Mouse (Mus musculus) lung, embryonic 14.5 days (tissue): Measurements from ENCODE around the gene Tmem235. TPM values are rescaled to one million over a fixed set of nuclear protein-coding genes. Genes with fewer than 3 reads are reported as not detected.
"Not testable (repeated sequence)": the region's sequence is repeated elsewhere in the genome, so short reads cannot be mapped to it uniquely, and the experiment has no call there.

Experiments
- ATAC-seq: fragments of 200-750 bp; cut with Nextera tagmentation; 2 replicates; pipeline ENCODE4 v1.8.0; 2017; ENCODE audit warnings: mild to moderate bottlenecking, moderate TSS enrichment, moderate library complexity; ENCODE audit not compliant: insufficient read depth
- DNase-seq: peaks from one replicate; pipeline ENCODE4 v3.0.0-alpha.2; 2015
- H3K27ac ChIP-seq: fragments of 300-500 bp; sonication (generic); 2 replicates; pipeline ENCODE4 v1.5.1; 2014; ENCODE audit warnings: low read depth, mild to moderate bottlenecking, moderate library complexity
- H3K27me3 ChIP-seq: fragments of 300-500 bp; sonication (generic); 2 replicates; pipeline ENCODE4 v1.6.1; 2014; ENCODE audit warnings: low read length, control low read depth; ENCODE audit not compliant: insufficient read depth
- H3K36me3 ChIP-seq: fragments of 300-500 bp; sonication (generic); 2 replicates; pipeline ENCODE4 v1.6.1; 2014; ENCODE audit warnings: control low read depth; ENCODE audit not compliant: insufficient read depth
- H3K4me1 ChIP-seq: fragments of 300-500 bp; sonication (generic); 2 replicates; pipeline ENCODE4 v1.6.1; 2014; ENCODE audit warnings: antibody characterized with exemption, control low read depth; ENCODE audit not compliant: insufficient read depth
- H3K4me2 ChIP-seq: fragments of 300-500 bp; sonication (generic); 2 replicates; pipeline ENCODE4 v1.6.1; 2014; ENCODE audit warnings: mild to moderate bottlenecking
- H3K4me3 ChIP-seq: fragments of 300-500 bp; sonication (generic); 2 replicates; pipeline ENCODE4 v1.5.1; 2014; ENCODE audit warnings: low read depth, low read length
- H3K9ac ChIP-seq: fragments of 300-500 bp; sonication (generic); 2 replicates; pipeline ENCODE4 v1.6.1; 2014
- H3K9me3 ChIP-seq: fragments of 300-500 bp; sonication (generic); 2 replicates; pipeline ENCODE4 v1.6.1; 2016; ENCODE audit warnings: low read depth, low read length, control low read depth
- CTCF ChIP-seq: IDR thresholded peaks from 2 replicates; pipeline ENCODE4 v1.5.1; 2016; ENCODE audit warnings: antibody characterized with exemption, low read depth
- WGBS: fragments of 180-500 bp; shearing (Covaris S2); extraction: QIAGEN DNeasy Blood & Tissue Kit; methylation state at CpG from one replicate; pipeline ENCODE4 v1.1.7; 2014; 5-methylcytosine and 5-hydroxymethylcytosine counted together
- polyA plus RNA-seq: library from polyadenylated mRNA; unstranded; fragments of >200 nt; fragmentation: Nextera tagmentation; extraction: Ambion mirVana; gene quantifications from 2 replicates; pipeline ENCODE4 v1.2.1, GENCODE M21; 2014

Gene Tmem235
- polyA plus RNA-seq, 1 experiment from 2014 or later: not detected

DNA sequence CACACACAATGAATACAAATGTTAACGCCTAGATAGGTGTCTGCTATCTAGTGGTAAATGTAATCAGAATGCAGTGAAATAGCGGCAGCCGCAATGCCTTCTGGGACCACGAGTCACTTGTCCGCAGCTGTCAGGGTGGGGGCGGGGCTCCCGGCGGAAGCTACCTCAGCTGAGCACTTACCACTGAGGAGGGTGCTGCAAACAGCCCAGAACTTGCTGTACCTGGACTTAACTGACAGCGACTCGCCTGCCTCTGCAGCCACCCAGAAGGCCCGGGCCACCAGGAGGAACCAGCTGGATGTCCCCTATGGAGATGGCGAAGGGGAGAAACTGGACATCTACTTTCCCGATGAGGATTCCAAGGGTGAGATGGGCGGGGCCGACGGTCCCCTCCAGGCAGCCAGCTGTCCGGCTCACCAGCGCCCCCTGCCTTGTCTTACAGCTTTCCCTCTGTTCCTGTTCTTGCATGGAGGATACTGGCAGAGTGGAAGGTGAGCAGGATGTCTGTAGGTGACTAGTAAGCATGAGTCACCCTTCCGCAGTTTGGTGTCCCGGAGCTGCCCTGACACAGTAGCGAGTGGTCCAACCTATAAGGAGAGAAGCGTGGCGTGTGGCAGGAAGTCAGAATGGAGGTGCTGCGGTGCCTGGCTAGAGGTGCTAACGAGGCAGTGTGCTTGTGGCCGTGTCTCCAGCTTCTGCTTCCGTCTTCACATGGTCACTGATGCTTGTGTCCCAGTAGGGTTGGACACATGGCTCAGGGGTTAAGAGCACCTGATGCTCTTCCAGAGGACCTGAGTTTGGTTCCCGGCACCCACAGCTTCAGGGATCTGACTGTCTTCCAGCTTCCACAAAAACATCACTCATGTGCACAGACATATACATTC is 28.2 kb upstream of the Tmem235 start:
- H3K4me3 ChIP-seq: peak overlapping the region; percentile 19
- WGBS: 20% methylated on average over 28 of the region's 28 CpGs
- ATAC-seq (no peak), DNase-seq (peak; percentile 84)
- H3K27me3 ChIP-seq: no peaks in the 10 kb centered on the region
- no peak overlapping the region for H3K9ac ChIP-seq
- peaks cover 30% of the 10 kb centered on the region for H3K4me1 ChIP-seq
- no peak overlapping the region for H3K27ac ChIP-seq
- H3K36me3 ChIP-seq: no peaks in the 10 kb centered on the region
- H3K4me2 ChIP-seq: peak overlapping the region; percentile 54
- no peaks in the 10 kb centered on the region for H3K9me3 ChIP-seq
- peak; percentile 77 for TF ChIP-seq CTCF

- not testable (repeated sequence) for H3K4me2 ChIP-seq, ATAC-seq, H3K9ac ChIP-seq, H3K27me3 ChIP-seq, H3K9me3 ChIP-seq, H3K36me3 ChIP-seq, DNase-seq, H3K27ac ChIP-seq, H3K4me3 ChIP-seq
- 86% methylated on average over 4 of the region's 6 CpGs for WGBS
- H3K4me1 ChIP-seq: peaks cover 20% of the 10 kb centered on the region
Measured at GRCm38 (mm10) chr11:117833509-117833908, 27.0 kb upstream of the Tmem235 start.

- no peak overlapping the region for H3K27ac ChIP-seq
- 84% methylated on average over 8 of the region's 8 CpGs for WGBS
- no peak for DNase-seq
Measured at GRCm38 (mm10) chr11:117834086-117834485, 26.5 kb upstream of the Tmem235 start.

DNA sequence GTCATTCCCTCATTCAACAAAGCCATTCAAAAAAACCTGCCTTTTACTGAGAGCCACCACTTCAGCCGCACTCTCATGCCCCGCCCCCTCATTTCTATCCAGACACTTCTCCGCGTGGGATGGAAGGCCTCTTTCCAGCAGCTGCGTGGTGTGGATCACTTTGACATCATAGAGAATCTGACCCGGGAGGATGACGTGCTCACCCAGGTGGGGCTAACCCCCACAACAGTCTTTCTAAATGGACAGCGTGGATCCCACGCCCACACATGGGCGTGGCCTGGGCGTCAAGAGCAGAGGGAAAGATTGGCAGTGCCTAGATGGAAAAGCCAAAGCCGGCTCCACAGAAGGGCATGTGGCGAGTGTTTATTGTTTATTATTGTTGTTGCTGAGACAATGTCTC is 24.2 kb upstream of the Tmem235 start:
- H3K9me3 ChIP-seq: no peaks in the 10 kb centered on the region
- DNase-seq (peak; percentile 74), ATAC-seq (no peak)
- no peak overlapping the region for H3K27ac ChIP-seq
- WGBS: 20% methylated on average over 13 of the region's 13 CpGs
- 0 out of 2 replicates have a peak, but pooled peaks cover 2% of the 10 kb centered on the region for H3K4me1 ChIP-seq
- H3K4me2 ChIP-seq: peak overlapping the region; percentile 53
- no peak overlapping the region for H3K9ac ChIP-seq
- no peaks in the 10 kb centered on the region for H3K27me3 ChIP-seq
- no peak for TF ChIP-seq CTCF
- no peaks in the 10 kb centered on the region for H3K36me3 ChIP-seq
- H3K4me3 ChIP-seq: peak overlapping the region; percentile 18; the same call in 1 of the 2 replicates

More at GRCm38 (mm10) chr11:117834086-117834485, 26.5 kb upstream of the Tmem235 start:
- no peak for ATAC-seq
- Histone ChIP-seq H3K9me3 (no peaks in the 10 kb centered on the region), H3K4me1 (peaks cover 15% of the 10 kb centered on the region), H3K36me3 (no peaks in the 10 kb centered on the region), H3K27me3 (no peaks in the 10 kb centered on the region), H3K9ac (no peak overlapping the region), H3K4me3 (no peak overlapping the region), H3K4me2 (no peak overlapping the region)
- no peak for TF ChIP-seq CTCF

DNA sequence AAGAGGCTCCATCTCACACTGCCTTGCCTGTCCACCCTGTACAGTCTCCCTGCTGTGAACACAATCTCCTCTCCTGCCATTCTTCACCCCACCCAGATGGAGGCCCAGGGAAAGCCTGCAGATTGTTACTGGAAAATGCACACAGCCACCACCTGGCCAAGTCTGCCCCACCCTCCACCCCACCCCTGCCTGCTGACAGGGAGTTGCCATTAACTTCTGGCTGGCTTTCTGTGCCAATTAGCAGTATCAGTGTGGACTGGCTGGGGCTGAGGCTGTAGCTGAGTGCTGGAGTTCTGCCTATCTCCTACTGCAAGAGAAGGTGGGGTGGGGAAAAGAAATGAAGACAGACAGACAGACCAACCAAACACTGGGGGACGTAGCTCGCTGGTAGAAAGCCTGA is 22.0 kb upstream of the Tmem235 start:
- no peak for TF ChIP-seq CTCF
- no peak overlapping the region for H3K4me2 ChIP-seq
- no peak overlapping the region for H3K4me3 ChIP-seq
- no peaks in the 10 kb centered on the region for H3K9me3 ChIP-seq
- peak; percentile 33; the same call in 1 of the 2 replicates for ATAC-seq
- DNase-seq: no peak
- H3K36me3 ChIP-seq: no peaks in the 10 kb centered on the region
- H3K4me1 ChIP-seq: 0 out of 2 replicates have a peak, but pooled peaks cover 2% of the 10 kb centered on the region
- no peak overlapping the region for H3K27ac ChIP-seq
- 69% methylated on average over 2 of the region's 2 CpGs for WGBS
- no peak overlapping the region for H3K9ac ChIP-seq
- no peaks in the 10 kb centered on the region for H3K27me3 ChIP-seq

DNA sequence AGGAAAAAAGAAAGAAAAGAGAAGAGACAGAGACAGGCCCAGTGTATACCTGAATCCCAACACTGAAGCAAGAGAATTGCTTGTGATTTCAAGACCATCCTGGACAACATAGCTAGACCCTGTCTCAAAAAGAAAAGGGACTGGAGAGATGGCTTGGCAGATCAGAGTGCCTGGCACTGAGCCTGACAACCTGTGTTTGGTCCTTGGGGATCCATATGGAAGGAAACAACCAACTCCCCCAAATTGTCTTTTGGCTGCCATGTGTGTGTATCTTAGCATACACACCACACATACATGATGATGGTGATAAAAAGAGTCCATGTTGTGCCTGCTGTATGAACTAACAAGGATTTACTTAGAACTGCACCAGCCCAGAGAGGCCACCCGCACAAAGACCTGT is 21.5 kb upstream of the Tmem235 start:
- ATAC-seq (no peak), DNase-seq (no peak)
- Histone ChIP-seq H3K27me3 (no peaks in the 10 kb centered on the region), H3K4me1 (0 out of 2 replicates have a peak, but pooled peaks cover 2% of the 10 kb centered on the region), H3K27ac (no peak overlapping the region), H3K9ac (no peak overlapping the region), H3K36me3 (no peaks in the 10 kb centered on the region), H3K4me3 (no peak overlapping the region), H3K9me3 (no peaks in the 10 kb centered on the region), H3K4me2 (no peak overlapping the region)
- 63% methylated on average over 1 of the region's 1 CpGs for WGBS
- TF ChIP-seq CTCF: no peak

GRCm38 (mm10) chr11:117840910-117841309 is 19.6 kb upstream of the Tmem235 start:
- 0 out of 2 replicates have a peak, but pooled peaks cover 2% of the 10 kb centered on the region for H3K4me1 ChIP-seq
- no peak for ATAC-seq
- no peak overlapping the region for H3K4me2 ChIP-seq
- no peak overlapping the region; the same call in 1 of the 2 replicates for H3K9ac ChIP-seq
- H3K36me3 ChIP-seq: no peaks in the 10 kb centered on the region
- no peaks in the 10 kb centered on the region for H3K27me3 ChIP-seq
- no peak overlapping the region for H3K4me3 ChIP-seq
- TF ChIP-seq CTCF: no peak
- no peak overlapping the region for H3K27ac ChIP-seq
- DNase-seq: no peak
- WGBS: 33% methylated on average over 1 of the region's 1 CpGs
- no peaks in the 10 kb centered on the region for H3K9me3 ChIP-seq
